Mouse (Mus musculus) brain, embryonic 14.5 days (tissue): Measurements from ENCODE around the gene Zfp526.

Source experiments
- CTCF ChIP-seq: fragments of 200-500 bp; IDR thresholded peaks from 2 replicates; pipeline ENCODE4 v1.5.1; 2012; ENCODE audit warnings: inconsistent platforms, mild to moderate bottlenecking, moderate library complexity, borderline replicate concordance; ENCODE audit not compliant: insufficient read depth, insufficient read length; ENCODE audit errors: extremely low read depth
- POLR2A ChIP-seq: fragments of 200-500 bp; IDR thresholded peaks from 2 replicates; pipeline ENCODE4 v1.6.1; 2012; ENCODE audit warnings: mild to moderate bottlenecking, inconsistent platforms, borderline replicate concordance; ENCODE audit not compliant: poor library complexity, insufficient read depth, insufficient read length, severe bottlenecking; ENCODE audit errors: extremely low read depth

DNA sequence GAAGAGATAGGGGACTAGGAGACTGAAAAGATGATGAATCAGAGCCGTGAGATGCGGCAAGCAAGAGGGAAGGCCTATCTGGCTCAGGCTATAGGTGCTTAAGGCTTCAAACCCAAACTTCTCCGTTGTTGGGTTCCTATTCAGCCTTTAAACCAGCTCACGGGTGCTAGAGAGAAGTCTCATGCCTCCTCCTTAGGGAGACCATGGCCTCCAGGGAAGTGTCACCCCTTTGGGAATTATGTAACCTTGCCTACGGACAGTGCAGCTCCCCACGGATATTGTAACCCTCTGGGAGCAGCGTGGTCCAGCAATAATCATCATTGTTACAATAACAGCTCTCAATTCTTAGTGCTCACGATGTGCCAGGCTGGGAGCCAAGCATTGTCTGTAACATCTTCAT lies 30.6 kb downstream of the Zfp526 start:
- TF ChIP-seq POLR2A = no peak
- TF ChIP-seq CTCF = no peak
